Mouse (Mus musculus) midbrain, postnatal 0 days (tissue): ENCODE measurements at regions not wholly inside any gene's neighbourhood (a gene's known extent, or its start where the extent isn't known, plus 50 kb on each side); places are given as distances from the start of the nearest gene placed in this dataset.

Experiments used
- ATAC-seq: fragments of 200-750 bp; cut with Nextera tagmentation; 2 replicates; pipeline ENCODE4 v1.8.0; 2017; ENCODE audit warnings: moderate number of reproducible peaks, mild to moderate bottlenecking, moderate TSS enrichment, moderate library complexity; ENCODE audit not compliant: low FRiP score
- DNase-seq: peaks from one replicate; pipeline ENCODE4 v3.0.0-alpha.2; 2015; ENCODE audit warnings: low spot score
- H3K27ac ChIP-seq: fragments of 300-500 bp; sonication (generic); 2 replicates; pipeline ENCODE4 v1.5.1; 2014; ENCODE audit warnings: low read depth, mild to moderate bottlenecking, low read length, mixed read lengths
- H3K27me3 ChIP-seq: fragments of 300-500 bp; sonication (generic); 2 replicates; pipeline ENCODE4 v1.6.1; 2014; ENCODE audit warnings: low read length, control low read depth, mixed read lengths; ENCODE audit not compliant: insufficient read depth
- H3K36me3 ChIP-seq: fragments of 300-500 bp; sonication (generic); 2 replicates; pipeline ENCODE4 v1.6.1; 2014; ENCODE audit warnings: low read length, control low read depth, mixed read lengths; ENCODE audit not compliant: insufficient read depth
- H3K4me1 ChIP-seq: fragments of 300-500 bp; sonication (generic); 2 replicates; pipeline ENCODE4 v1.6.1; 2014; ENCODE audit warnings: mild to moderate bottlenecking, control low read depth, antibody characterized with exemption, low read length, mixed read lengths; ENCODE audit not compliant: insufficient read depth
- H3K4me2 ChIP-seq: fragments of 300-500 bp; sonication (generic); 2 replicates; pipeline ENCODE4 v1.6.1; 2014; ENCODE audit warnings: low read depth, mild to moderate bottlenecking, low read length, mixed read lengths; ENCODE audit not compliant: poor library complexity, severe bottlenecking
- H3K4me3 ChIP-seq: fragments of 300-500 bp; sonication (generic); 2 replicates; pipeline ENCODE4 v1.5.1; 2014; ENCODE audit warnings: low read depth, mild to moderate bottlenecking, low read length, moderate library complexity
- H3K9ac ChIP-seq: fragments of 300-500 bp; sonication (generic); replicated peaks from 2 replicates; pipeline ENCODE4 v1.6.1; 2014; ENCODE audit warnings: mild to moderate bottlenecking, low read length, moderate library complexity, mixed read lengths; ENCODE audit not compliant: poor library complexity, severe bottlenecking
- H3K9me3 ChIP-seq: fragments of 300-500 bp; sonication (generic); 2 replicates; pipeline ENCODE4 v1.6.1; 2016; ENCODE audit warnings: low read length, control low read depth
- CTCF ChIP-seq: IDR thresholded peaks from 2 replicates; pipeline ENCODE4 v1.5.1; 2016; ENCODE audit warnings: antibody characterized with exemption, mild to moderate bottlenecking
- WGBS: fragments of 180-500 bp; shearing (Covaris S2); extraction: QIAGEN DNeasy Blood & Tissue Kit; methylation state at CpG from one replicate; pipeline ENCODE4 v1.1.7; 2014; 5-methylcytosine and 5-hydroxymethylcytosine counted together

DNA sequence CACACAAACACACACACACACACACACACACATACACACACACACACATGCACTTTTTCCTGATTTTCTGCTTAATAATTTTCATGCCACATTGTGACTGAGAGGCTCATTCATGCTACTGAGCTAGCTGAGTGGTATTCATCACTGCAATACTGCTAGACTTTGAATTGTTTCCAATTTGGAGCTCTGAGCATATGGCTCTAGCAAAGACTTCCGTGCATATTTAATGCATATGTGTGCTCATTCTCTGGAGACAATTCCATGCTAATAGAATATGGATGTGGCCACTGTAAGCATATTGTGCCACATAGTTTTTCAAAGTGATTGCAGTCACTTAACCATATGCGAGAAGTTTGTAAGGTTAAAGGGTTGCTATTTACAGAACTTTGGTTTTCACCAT is 432.4 kb upstream of the Gnpda2 start:
- WGBS = 57% methylated on average over 2 of the region's 2 CpGs
- Histone ChIP-seq H3K4me3 (no peak overlapping the region), H3K27me3 (no peaks in the 10 kb centered on the region), H3K36me3 (no peaks in the 10 kb centered on the region), H3K4me2 (no peak overlapping the region), H3K27ac (no peak overlapping the region), H3K4me1 (no peaks in the 10 kb centered on the region), H3K9ac (no peak overlapping the region), H3K9me3 (no peaks in the 10 kb centered on the region)
- ATAC-seq = no peak
- DNase-seq = peak; percentile 56
- no peak for TF ChIP-seq CTCF

DNA sequence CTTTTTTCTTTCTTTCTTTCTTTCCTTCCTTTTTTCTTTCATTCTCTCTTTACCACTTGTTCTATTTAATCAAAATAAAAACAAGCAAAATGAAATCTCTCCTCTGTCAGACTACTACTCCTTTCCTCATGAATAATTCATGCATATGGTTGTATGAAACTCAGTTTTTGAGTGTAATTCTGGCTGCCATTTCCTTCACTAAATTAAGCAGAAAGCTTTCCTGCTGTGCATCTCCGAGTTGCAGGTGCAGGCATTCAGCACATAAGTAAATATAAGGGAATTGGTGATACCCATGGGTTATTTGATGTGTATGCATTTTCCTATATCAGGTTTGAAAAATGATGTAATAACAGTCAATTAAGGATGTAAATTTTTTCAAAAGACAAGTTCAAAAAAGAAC is 419.8 kb upstream of the Gnpda2 start:
- WGBS = 24% methylated on average over 1 of the region's 1 CpGs
- Histone ChIP-seq H3K27me3 (no peaks in the 10 kb centered on the region), H3K36me3 (no peaks in the 10 kb centered on the region), H3K9me3 (no peaks in the 10 kb centered on the region), H3K9ac (no peak overlapping the region), H3K4me1 (no peaks in the 10 kb centered on the region), H3K4me3 (no peak overlapping the region), H3K4me2 (no peak overlapping the region), H3K27ac (no peak overlapping the region)
- no peak for TF ChIP-seq CTCF
- no peak for ATAC-seq
- peak; percentile 12 for DNase-seq
